Mouse (Mus musculus) MEL (cell line): ENCODE measurements around the gene Gtf3c6. TPM values are rescaled to one million over a fixed set of nuclear protein-coding genes. Genes with fewer than 3 reads are reported as not detected.

ENCODE experiments used
- DNase-seq: peaks from one replicate; pipeline ENCODE4 v3.0.0; 2011; ENCODE audit warnings: low read depth, low spot score
- H3K27ac ChIP-seq: 2 replicates; pipeline ENCODE4 v1.5.1; 2012; ENCODE audit warnings: low read depth, mild to moderate bottlenecking, control low read depth, low read length, moderate library complexity; ENCODE audit not compliant: control insufficient read depth
- H3K27me3 ChIP-seq, 2 experiments: fragments of 150-350 bp in 1 of 2; sonication (generic) in 1 of 2; 2 replicates each; pipeline ENCODE4 v1.6.1; 2012; ENCODE audit warnings: low read length in 2 of 2, mild to moderate bottlenecking in 2 of 2, improper control_type of control experiment in 1 of 2, moderate library complexity in 1 of 2; ENCODE audit not compliant: insufficient read depth in 2 of 2, control insufficient read depth in 1 of 2
- H3K36me3 ChIP-seq, 2 experiments: 2 replicates each; pipeline ENCODE4 v1.6.1; 2012 to 2014; ENCODE audit warnings: low read length in 2 of 2, improper control_type of control experiment in 1 of 2, inconsistent platforms in 1 of 2, mild to moderate bottlenecking in 1 of 2; ENCODE audit not compliant: insufficient read depth in 2 of 2, control insufficient read depth in 1 of 2
- H3K4me1 ChIP-seq, 2 experiments: fragments of 150-350 bp in 1 of 2; sonication (generic) in 1 of 2; 2 replicates each; pipeline ENCODE4 v1.6.1; 2012; ENCODE audit warnings: low read length in 2 of 2, improper control_type of control experiment in 1 of 2, mild to moderate bottlenecking in 1 of 2; ENCODE audit not compliant: insufficient read depth in 2 of 2, control insufficient read depth in 1 of 2
- H3K4me3 ChIP-seq, 2 experiments: fragments of 150-350 bp in 1 of 2; sonication (generic) in 1 of 2; 2 replicates each; pipeline ENCODE4 v1.5.1; 2012; ENCODE audit warnings: low read depth in 2 of 2, low read length in 2 of 2, mild to moderate bottlenecking in 2 of 2, moderate library complexity in 2 of 2, control low read depth in 1 of 2, improper control_type of control experiment in 1 of 2; ENCODE audit not compliant: control insufficient read depth in 1 of 2, insufficient read depth in 1 of 2
- H3K79me2 ChIP-seq: 2 replicates; pipeline ENCODE4 v1.6.1; 2012; ENCODE audit warnings: mild to moderate bottlenecking, low read length, moderate library complexity; ENCODE audit not compliant: control insufficient read depth, poor library complexity, insufficient read depth
- H3K9ac ChIP-seq: 2 replicates; pipeline ENCODE4 v1.6.1; 2012; ENCODE audit warnings: low read depth, mild to moderate bottlenecking, control low read depth, low read length, moderate library complexity; ENCODE audit not compliant: control insufficient read depth, poor library complexity, severe bottlenecking
- H3K9me3 ChIP-seq: fragments of 150-350 bp; sonication (generic); replicated peaks from 2 replicates; pipeline ENCODE4 v1.6.1; 2012; ENCODE audit warnings: mild to moderate bottlenecking, low read length, improper control_type of control experiment, moderate library complexity; ENCODE audit not compliant: insufficient read depth
- BHLHE40 ChIP-seq: IDR thresholded peaks from 2 replicates; pipeline ENCODE4 v1.6.1; 2012; ENCODE audit warnings: low read depth, mild to moderate bottlenecking, inconsistent platforms, low read length, improper control_type of control experiment, borderline replicate concordance
- CHD2 ChIP-seq: IDR thresholded peaks from 2 replicates; pipeline ENCODE4 v1.6.1; 2011; ENCODE audit warnings: low read length, improper control_type of control experiment
- CTCF ChIP-seq, 3 experiments: IDR thresholded peaks in 2 of 3; conservative IDR thresholded peaks in 1 of 3; 2 replicates each; pipeline ENCODE4 v1.5.1; 2011 to 2012; ENCODE audit warnings: low read length in 3 of 3, low read depth in 2 of 3, mild to moderate bottlenecking in 2 of 3, improper control_type of control experiment in 1 of 3, inconsistent platforms in 1 of 3, mixed read lengths in 1 of 3, moderate library complexity in 1 of 3; ENCODE audit not compliant: control insufficient read depth in 1 of 3, insufficient read depth in 1 of 3, poor library complexity in 1 of 3, severe bottlenecking in 1 of 3
- E2F4 ChIP-seq: IDR thresholded peaks from 2 replicates; pipeline ENCODE4 v1.6.1; 2011; ENCODE audit warnings: low read depth, low read length, improper control_type of control experiment, borderline replicate concordance
- ETS1 ChIP-seq: IDR thresholded peaks from 2 replicates; pipeline ENCODE4 v1.6.1; 2012; ENCODE audit warnings: low read depth, mild to moderate bottlenecking, inconsistent platforms, low read length, improper control_type of control experiment, moderate library complexity
- HCFC1 ChIP-seq: IDR thresholded peaks from 2 replicates; pipeline ENCODE4 v1.6.1; 2012; ENCODE audit warnings: low read depth, mild to moderate bottlenecking, inconsistent platforms, low read length, improper control_type of control experiment, moderate library complexity
- JUND ChIP-seq: IDR thresholded peaks from 2 replicates; pipeline ENCODE4 v1.6.1; 2011; ENCODE audit warnings: low read depth, mild to moderate bottlenecking, improper control_type of control experiment, low read length
- MAX ChIP-seq: IDR thresholded peaks from 2 replicates; pipeline ENCODE4 v1.6.1; 2011; ENCODE audit warnings: low read length, improper control_type of control experiment
- MAZ ChIP-seq: IDR thresholded peaks from 2 replicates; pipeline ENCODE4 v1.6.1; 2012; ENCODE audit warnings: low read depth, mild to moderate bottlenecking, inconsistent platforms, low read length, improper control_type of control experiment
- MEF2A ChIP-seq: IDR thresholded peaks from 2 replicates; pipeline ENCODE4 v1.6.1; 2014; ENCODE audit warnings: low read depth, mild to moderate bottlenecking, inconsistent platforms, low read length, improper control_type of control experiment; ENCODE audit not compliant: poor library complexity, insufficient replicate concordance, severe bottlenecking; ENCODE audit errors: extremely low read depth
- MYC ChIP-seq: IDR thresholded peaks from 2 replicates; pipeline ENCODE4 v1.6.1; 2011; ENCODE audit warnings: low read depth, mild to moderate bottlenecking, low read length, improper control_type of control experiment, moderate library complexity
- NRF1 ChIP-seq: IDR thresholded peaks from 2 replicates; pipeline ENCODE4 v1.6.1; 2014; ENCODE audit warnings: low read depth, mild to moderate bottlenecking, inconsistent platforms, low read length, improper control_type of control experiment, moderate library complexity; ENCODE audit not compliant: poor library complexity, insufficient read depth, severe bottlenecking
- UBTF ChIP-seq: IDR thresholded peaks from 2 replicates; pipeline ENCODE4 v1.6.1; 2012; ENCODE audit warnings: low read depth, mild to moderate bottlenecking, inconsistent platforms, low read length, improper control_type of control experiment, moderate library complexity, borderline replicate concordance; ENCODE audit not compliant: insufficient read depth
- polyA plus RNA-seq, 2 experiments: library from polyadenylated mRNA; stranded (reverse) in 1 of 2; unstranded in 1 of 2; fragments of >175 nt in 1 of 2; fragments of >200 nt in 1 of 2; gene quantifications; 2 replicates each; pipeline versions ENCODE4 v1.2.1 to v1.2.4; 2012; ENCODE audit warnings: low replicate concordance in 2 of 2, low read depth in 1 of 2; ENCODE audit not compliant: insufficient read length in 2 of 2, insufficient read depth in 1 of 2, missing spikeins in 1 of 2
- total RNA-seq: library from RNA; depleted of rRNA; stranded (reverse); fragments of 300-350 nt; gene quantifications from 2 replicates; pipeline ENCODE4 v1.2.3, GENCODE M21; 2012

Gtf3c6 gene
- total and polyA plus RNA-seq, 3 experiments = 42.0 to 56.6 TPM; not detected in 1

DNA sequence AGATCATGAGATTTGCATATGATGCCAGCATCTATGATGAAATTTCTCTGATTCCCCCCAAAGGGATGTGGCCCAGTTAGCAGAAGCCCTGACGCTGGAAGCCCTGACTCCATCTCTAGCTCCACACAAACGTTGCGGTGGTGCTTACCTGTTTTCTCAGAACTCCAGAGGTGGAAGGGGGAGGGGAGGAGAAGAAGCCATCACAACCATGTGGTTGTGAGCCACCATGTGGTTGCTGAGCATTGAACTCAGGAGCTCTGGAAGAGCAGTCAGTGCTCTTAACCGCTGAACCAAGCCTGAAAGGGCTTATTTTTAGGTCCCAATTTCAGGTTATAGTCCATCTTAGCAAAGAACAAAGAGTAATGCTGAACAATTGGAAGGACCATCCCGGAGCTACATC is 2.4 kb upstream of the Gtf3c6 start:
- no peak for DNase-seq
- Histone ChIP-seq H3K9me3 (no peaks in the 10 kb centered on the region), H3K27ac (no peak overlapping the region), H3K27me3 (no peaks in the 10 kb centered on the region), H3K4me1 (peaks cover 0 to 18% of the 10 kb centered on the region in 2 experiments; a peak in 2 of 4 replicates), H3K36me3 (peaks cover 0 to 12% of the 10 kb centered on the region in 2 experiments; a peak in 2 of 4 replicates), H3K4me3 (no peak overlapping the region), H3K79me2 (peaks cover 2% of the 10 kb centered on the region; the same call in 1 of the 2 replicates), H3K9ac (no peak overlapping the region)
- no peak for TF ChIP-seq E2F4
- no peak for TF ChIP-seq CHD2
- no peak for TF ChIP-seq MAZ
- TF ChIP-seq NRF1 = no peak

DNA sequence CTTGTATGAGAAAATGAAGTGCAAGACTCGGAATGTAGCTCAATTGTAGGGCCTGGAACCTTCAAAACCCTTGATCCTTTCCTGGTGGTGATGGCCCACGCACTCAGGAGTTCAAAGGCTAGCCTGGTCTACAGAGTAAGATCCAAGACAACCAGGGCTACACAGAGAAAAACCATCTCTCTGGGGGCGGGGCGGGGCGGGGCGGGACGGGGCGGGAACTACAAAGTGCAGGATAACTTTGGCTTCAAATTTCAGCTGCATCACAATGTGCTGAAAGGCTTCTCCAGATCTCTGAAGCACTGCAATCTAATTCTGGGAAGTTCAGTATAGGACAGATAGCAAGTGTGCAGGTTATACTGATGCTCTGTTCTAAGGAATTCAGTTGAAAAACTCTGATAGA is 1.6 kb upstream of the Gtf3c6 start:
- peaks cover 2% of the 10 kb centered on the region; the same call in 1 of the 2 replicates for H3K79me2 ChIP-seq
- TF ChIP-seq JUND (no peak), ETS1 (no peak), HCFC1 (no peak), CHD2 (no peak), MAX (no peak), UBTF (no peak)
- TF ChIP-seq, all 39 proteins: peak for 0
- H3K9ac ChIP-seq = no peak overlapping the region; the same call in 1 of the 2 replicates
- H3K4me3 ChIP-seq = no peak overlapping the region
- peaks cover 0 to 12% of the 10 kb centered on the region in 2 experiments; a peak in 2 of 4 replicates for H3K36me3 ChIP-seq
- peaks cover 0 to 18% of the 10 kb centered on the region in 2 experiments; a peak in 2 of 4 replicates for H3K4me1 ChIP-seq
- no peaks in the 10 kb centered on the region for H3K9me3 ChIP-seq
- peak; percentile 62 for DNase-seq
- no peaks in the 10 kb centered on the region for H3K27me3 ChIP-seq
- peak overlapping the region; percentile 79 for H3K27ac ChIP-seq

DNA sequence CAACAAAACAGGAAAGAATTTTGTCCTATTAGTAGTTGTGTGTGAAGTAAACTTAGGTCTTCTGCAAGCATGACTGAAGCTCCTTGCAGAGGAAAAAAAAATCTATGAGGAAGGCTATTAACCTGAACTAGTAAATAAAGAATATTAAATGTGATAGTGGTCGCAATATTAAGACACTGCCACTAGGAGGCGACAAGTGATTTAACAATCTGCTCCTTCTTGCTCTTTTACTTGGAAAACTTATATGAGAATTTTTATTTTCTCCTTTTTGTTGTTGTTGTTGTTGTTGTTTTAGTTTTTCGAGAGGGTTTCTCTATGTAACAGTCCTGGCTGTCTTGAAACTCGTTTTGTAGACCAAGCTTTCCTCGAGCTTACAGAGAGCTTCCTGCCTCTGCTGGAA is 1.1 kb upstream of the Gtf3c6 start:
- no peak overlapping the region for H3K4me3 ChIP-seq
- peaks cover 0 to 18% of the 10 kb centered on the region in 2 experiments; a peak in 2 of 4 replicates for H3K4me1 ChIP-seq
- peak overlapping the region; percentile 79 for H3K27ac ChIP-seq
- no peaks in the 10 kb centered on the region for H3K9me3 ChIP-seq
- DNase-seq = no peak
- H3K27me3 ChIP-seq = no peaks in the 10 kb centered on the region
- H3K9ac ChIP-seq = no peak overlapping the region
- peaks cover 2% of the 10 kb centered on the region; the same call in 1 of the 2 replicates for H3K79me2 ChIP-seq
- TF ChIP-seq MYC = no peak
- TF ChIP-seq CTCF (IDR thresholded peaks at IDR 0.05 in 2 of 3, conservative IDR thresholded peaks at IDR 0.05 in 1 of 3; ENCODE audit: control insufficient read depth in 1 of 3, insufficient read depth in 1 of 3, low read depth in 2 of 3, low read length in 3 of 3, poor library complexity in 1 of 3, severe bottlenecking in 1 of 3) = peak in 2 of 3 experiments; percentile 12 to 44; a peak in 2 of 6 replicates
- TF ChIP-seq MEF2A = no peak
- no peak for TF ChIP-seq BHLHE40
- peaks cover 0 to 12% of the 10 kb centered on the region in 2 experiments; a peak in 2 of 4 replicates for H3K36me3 ChIP-seq
